Mouse (Mus musculus): ENCODE data around the gene Cadm3. TPM values are rescaled to one million over a fixed set of nuclear protein-coding genes. Genes with fewer than 3 reads are reported as not detected.

The Cadm3 gene
- total and polyA plus RNA-seq, 3 experiments, result not detected

DNA sequence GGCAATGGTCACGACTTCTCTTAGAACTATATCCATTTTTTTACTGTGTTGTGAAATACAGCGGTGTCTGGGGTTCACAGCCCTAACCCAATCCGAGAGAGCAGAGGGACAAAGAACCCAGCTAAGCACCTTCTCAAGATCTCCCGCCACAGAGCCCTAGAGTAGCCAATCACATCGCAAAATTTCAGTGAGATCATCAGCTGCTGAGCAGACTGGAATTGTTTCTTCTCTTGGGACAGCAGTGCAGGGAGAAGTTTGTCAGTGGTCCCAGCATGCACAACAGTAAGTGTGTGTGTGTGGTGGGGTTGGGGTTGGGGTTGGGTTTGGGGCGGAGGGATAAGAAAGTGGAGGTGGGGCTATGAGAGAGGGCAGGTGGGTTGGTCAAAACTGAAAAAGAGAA is 17.5 kb downstream of the Cadm3 start:
- no peaks in the 10 kb centered on the region for H3K36me3 ChIP-seq (replicated peaks in 1 of 2; ENCODE audit: control insufficient read depth in 1 of 2, insufficient read depth in 1 of 2, low read length in 1 of 2)
- dilution Hi-C loops (cut with MboI; ENCODE audit: extremely low pct_ligation_motif_present, extremely low pct_unique_long_range_greater_than_20kb, low sequenced_read_pairs) (no loop called here), in situ Hi-C loops (cut with MboI; ENCODE audit: low pct_ligation_motif_present, low pct_unique_long_range_greater_than_20kb, low sequenced_read_pairs) (no loop called here)
- no peaks in the 10 kb centered on the region for H3K79me2 ChIP-seq (replicated peaks; ENCODE audit: control insufficient read depth, extremely low read depth, insufficient read depth, poor library complexity, severe bottlenecking)
- no peak overlapping the region for H3K9ac ChIP-seq (ENCODE audit: insufficient read depth, low read depth)
- no peaks in the 10 kb centered on the region for H3K27me3 ChIP-seq (replicated peaks)
- H3K27ac ChIP-seq (ENCODE audit: insufficient read depth, low read depth), result no peak overlapping the region
- H3K4me3 ChIP-seq (replicated peaks in 1 of 3; ENCODE audit: low read depth in 2 of 3, low read length in 2 of 3, poor library complexity in 1 of 3), result no peak overlapping the region
- peak overlapping the region; percentile 97 for H3K4me2 ChIP-seq (ENCODE audit: insufficient read depth, low read depth, poor library complexity, severe bottlenecking)
- TF ChIP-seq POLR2AphosphoS2 (IDR thresholded peaks at IDR 0.05; ENCODE audit: low read depth, low read length) (no peak), E2F4 (IDR thresholded peaks at IDR 0.05; ENCODE audit: insufficient replicate concordance, low read depth, low read length) (peak; percentile 81; the same call in 1 of the 2 replicates), SIN3A (IDR thresholded peaks at IDR 0.05; ENCODE audit: low read length) (no peak), TBP (conservative IDR thresholded peaks at IDR 0.05; ENCODE audit: low read depth, low read length) (no peak), MAFK (IDR thresholded peaks at IDR 0.05; ENCODE audit: insufficient replicate concordance, low read length) (no peak), SMC3 (IDR thresholded peaks at IDR 0.05; ENCODE audit: low read depth, low read length) (no peak), CHD2 (IDR thresholded peaks at IDR 0.05; ENCODE audit: low read length) (peak; percentile 96), CHD1 (IDR thresholded peaks at IDR 0.05; ENCODE audit: low read depth, low read length) (no peak), PAX5 (IDR thresholded peaks at IDR 0.05; ENCODE audit: low read length) (no peak), JUND (conservative IDR thresholded peaks at IDR 0.05; ENCODE audit: low read depth, low read length) (no peak), ETS1 (conservative IDR thresholded peaks at IDR 0.05; ENCODE audit: low read depth, low read length) (no peak)
- DNase-seq (ENCODE audit: extremely low read depth), result peak; percentile 58
- H3K4me1 ChIP-seq (ENCODE audit: control insufficient read depth in 1 of 2, insufficient read depth in 2 of 2), result peaks cover 2 to 7% of the 10 kb centered on the region in 2 experiments; a peak in 3 of 4 replicates
- H3K9me3 ChIP-seq (replicated peaks; ENCODE audit: low read length), result no peaks in the 10 kb centered on the region

DNA sequence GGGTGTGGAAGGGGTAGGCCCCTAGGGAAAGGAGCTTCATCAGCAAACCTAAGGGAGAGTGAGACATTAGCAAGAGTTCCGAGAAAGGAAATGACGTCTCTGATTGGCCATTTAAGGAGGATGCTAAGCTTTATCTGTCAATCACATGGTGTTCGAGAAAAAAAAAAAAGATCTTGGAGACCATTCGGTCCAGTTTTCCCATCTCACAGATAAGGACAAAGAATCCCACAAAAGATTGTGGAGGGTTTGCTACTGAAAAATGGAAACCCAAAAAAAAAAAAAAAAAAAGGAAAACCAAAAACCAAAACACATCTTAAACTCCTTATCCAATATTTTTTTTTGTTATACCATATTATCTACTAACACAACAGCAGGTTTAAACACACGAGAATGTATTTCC is 18.3 kb downstream of the Cadm3 start:
- no peaks in the 10 kb centered on the region for H3K9me3 ChIP-seq (replicated peaks; ENCODE audit: low read length)
- H3K9ac ChIP-seq (ENCODE audit: insufficient read depth, low read depth), result no peak overlapping the region
- H3K36me3 ChIP-seq (replicated peaks in 1 of 2; ENCODE audit: control insufficient read depth in 1 of 2, insufficient read depth in 1 of 2, low read length in 1 of 2), result no peaks in the 10 kb centered on the region
- H3K4me3 ChIP-seq (replicated peaks in 1 of 3; ENCODE audit: low read depth in 2 of 3, low read length in 2 of 3, poor library complexity in 1 of 3), result no peak overlapping the region
- DNase-seq (ENCODE audit: extremely low read depth), result no peak
- no peaks in the 10 kb centered on the region for H3K27me3 ChIP-seq (replicated peaks)
- no peak overlapping the region for H3K4me2 ChIP-seq (ENCODE audit: insufficient read depth, low read depth, poor library complexity, severe bottlenecking)
- peak; percentile 14; the same call in 1 of the 2 replicates for TF ChIP-seq ZNF384 (IDR thresholded peaks at IDR 0.05; ENCODE audit: low read depth, low read length)
- no peak for TF ChIP-seq USF1 (IDR thresholded peaks at IDR 0.05; ENCODE audit: low read depth, low read length)
- H3K27ac ChIP-seq (ENCODE audit: insufficient read depth, low read depth), result no peak overlapping the region
- dilution Hi-C loops (cut with MboI; ENCODE audit: extremely low pct_ligation_motif_present, extremely low pct_unique_long_range_greater_than_20kb, low sequenced_read_pairs) (no loop called here), in situ Hi-C loops (cut with MboI; ENCODE audit: low pct_ligation_motif_present, low pct_unique_long_range_greater_than_20kb, low sequenced_read_pairs) (no loop called here)
- no peaks in the 10 kb centered on the region for H3K79me2 ChIP-seq (replicated peaks; ENCODE audit: control insufficient read depth, extremely low read depth, insufficient read depth, poor library complexity, severe bottlenecking)
- peaks cover 0 to 4% of the 10 kb centered on the region in 2 experiments; a peak in 1 of 4 replicates for H3K4me1 ChIP-seq (ENCODE audit: control insufficient read depth in 1 of 2, insufficient read depth in 2 of 2)

DNA sequence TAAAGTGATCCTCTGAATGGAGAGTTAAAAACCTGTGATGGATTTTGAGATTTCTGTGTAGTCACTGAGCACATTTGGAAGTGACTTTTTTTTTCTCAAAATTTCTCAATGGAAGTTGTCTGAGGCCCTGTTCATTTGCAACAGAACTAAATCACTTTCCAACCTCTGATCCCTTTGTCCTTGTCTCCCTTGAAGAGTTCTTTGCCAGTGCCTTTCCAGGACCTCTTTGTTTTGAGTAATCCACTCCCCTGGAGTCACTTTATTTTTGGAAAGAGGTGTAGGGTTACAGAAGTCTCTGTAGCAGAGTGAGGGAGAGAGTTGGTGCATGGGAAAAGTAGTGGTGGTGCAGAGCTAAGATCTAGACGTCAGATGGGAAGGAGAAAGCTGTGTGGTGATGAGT is 19.0 kb downstream of the Cadm3 start:
- Histone ChIP-seq H3K79me2 (replicated peaks; ENCODE audit: control insufficient read depth, extremely low read depth, insufficient read depth, poor library complexity, severe bottlenecking) (no peaks in the 10 kb centered on the region), H3K9me3 (replicated peaks; ENCODE audit: low read length) (no peaks in the 10 kb centered on the region), H3K27me3 (replicated peaks) (no peaks in the 10 kb centered on the region), H3K9ac (ENCODE audit: insufficient read depth, low read depth) (no peak overlapping the region), H3K27ac (ENCODE audit: insufficient read depth, low read depth) (no peak overlapping the region), H3K4me3 (replicated peaks in 1 of 3; ENCODE audit: low read depth in 2 of 3, low read length in 2 of 3, poor library complexity in 1 of 3) (no peak overlapping the region), H3K36me3 (replicated peaks in 1 of 2; ENCODE audit: control insufficient read depth in 1 of 2, insufficient read depth in 1 of 2, low read length in 1 of 2) (no peaks in the 10 kb centered on the region), H3K4me2 (ENCODE audit: insufficient read depth, low read depth, poor library complexity, severe bottlenecking) (no peak overlapping the region), H3K4me1 (ENCODE audit: control insufficient read depth in 1 of 2, insufficient read depth in 2 of 2) (peaks cover 0 to 4% of the 10 kb centered on the region in 2 experiments; a peak in 1 of 4 replicates)
- TF ChIP-seq ZMIZ1 (IDR thresholded peaks at IDR 0.05; ENCODE audit: low read depth, low read length) (no peak), TCF12 (IDR thresholded peaks at IDR 0.05; ENCODE audit: low read depth, low read length) (no peak)
- dilution Hi-C loops (cut with MboI; ENCODE audit: extremely low pct_ligation_motif_present, extremely low pct_unique_long_range_greater_than_20kb, low sequenced_read_pairs), result no loop called here
- in situ Hi-C loops (cut with MboI; ENCODE audit: low pct_ligation_motif_present, low pct_unique_long_range_greater_than_20kb, low sequenced_read_pairs), result no loop called here
- no peak for DNase-seq (ENCODE audit: extremely low read depth)
